Comparison of ENCODE assay signal across 9 mouse cellular contexts in the genomic region with DNA sequence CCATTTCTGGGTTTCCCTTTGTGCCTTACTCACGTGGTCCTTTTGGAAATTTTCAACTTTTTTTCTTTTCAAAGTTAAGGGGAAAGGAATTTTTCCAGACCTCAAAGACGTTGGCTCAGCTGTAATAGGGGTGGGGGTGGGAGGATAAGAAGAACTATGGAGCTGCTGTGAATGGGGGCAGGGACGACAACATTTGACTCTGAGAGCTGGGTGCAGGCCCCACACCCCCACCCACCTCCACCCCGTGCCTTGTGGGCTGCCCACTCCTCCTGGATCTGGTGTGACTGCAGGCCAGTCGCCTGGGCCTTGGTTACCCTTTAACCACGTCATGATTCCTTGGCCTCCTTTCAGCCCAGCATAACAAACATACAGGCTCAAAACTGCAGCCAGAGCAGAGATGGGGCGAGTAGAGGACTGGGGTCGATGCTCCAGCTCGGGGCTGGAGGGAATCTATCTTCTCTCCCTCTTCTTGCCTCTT.
A peak's percentile ranks its signal among the peaks of the same experiment; 100 is the strongest.
DNase-seq lines count a peak whose midpoint lies in the region; ATAC-seq lines count a peak whose summit lies in the region.
"Had no signal": no experiment of that assay in that cellular context is flagged by ENCODE, and none has a peak within 500 bp of the region (broad histone marks: within the 10 kb centered on the region; RNA-seq: fewer than 3 reads in every experiment).

No protein-coding gene starts in this region.

- no peak overlapping the region for H3K9ac ChIP-seq in heart, embryonic 14.5 days (ENCODE audit: low read length)
- peak overlapping the region; percentile 17; the same call in 1 of the 2 replicates for H3K9ac ChIP-seq in kidney, embryonic 15.5 days
- no peak overlapping the region for H3K9ac ChIP-seq in liver, embryonic 15.5 days
- no peak overlapping the region for H3K9ac ChIP-seq in forebrain, embryonic 15.5 days (replicated peaks)

- no peaks in the 10 kb centered on the region for H3K36me3 ChIP-seq in heart, embryonic 14.5 days (ENCODE audit: control insufficient read depth, insufficient read depth, low read length)
- no peaks in the 10 kb centered on the region for H3K36me3 ChIP-seq in kidney, embryonic 15.5 days
- no peaks in the 10 kb centered on the region for H3K36me3 ChIP-seq in liver, embryonic 15.5 days (replicated peaks)
- H3K36me3 ChIP-seq in forebrain, embryonic 15.5 days: no peaks in the 10 kb centered on the region

- H3K9me3 ChIP-seq in heart, embryonic 14.5 days (ENCODE audit: control insufficient read depth, low read length): no peaks in the 10 kb centered on the region
- no peaks in the 10 kb centered on the region for H3K9me3 ChIP-seq in kidney, embryonic 15.5 days (replicated peaks)
- no peaks in the 10 kb centered on the region for H3K9me3 ChIP-seq in liver, embryonic 15.5 days (replicated peaks)
- H3K9me3 ChIP-seq in forebrain, embryonic 15.5 days: no peaks in the 10 kb centered on the region

- WGBS in heart, embryonic 14.5 days: 34% methylated on average over 9 of the region's 9 CpGs
- WGBS in kidney, embryonic 15.5 days: 38% methylated on average over 9 of the region's 9 CpGs
- 36% methylated on average over 9 of the region's 9 CpGs for WGBS in liver, embryonic 15.5 days (ENCODE audit: insufficient replicate concordance)
- WGBS in forebrain, embryonic 15.5 days: 46% methylated on average over 9 of the region's 9 CpGs

- 0 out of 2 replicates have a peak, but pooled peaks cover 3% of the 10 kb centered on the region for H3K27me3 ChIP-seq in heart, embryonic 14.5 days (ENCODE audit: control insufficient read depth, insufficient read depth, low read length)
- H3K27me3 ChIP-seq in kidney, embryonic 15.5 days: no peaks in the 10 kb centered on the region
- H3K27me3 ChIP-seq in liver, embryonic 15.5 days: peaks cover 10% of the 10 kb centered on the region; the same call in 1 of the 2 replicates
- H3K27me3 ChIP-seq in forebrain, embryonic 15.5 days: peaks cover 9% of the 10 kb centered on the region; the same call in 1 of the 2 replicates

- H3K4me1 ChIP-seq in heart, embryonic 14.5 days (ENCODE audit: control insufficient read depth in 2 of 2, insufficient read depth in 2 of 2, low read length in 2 of 2): peaks cover 18 to 19% of the 10 kb centered on the region in 2 experiments
- H3K4me1 ChIP-seq in kidney, embryonic 15.5 days: peaks cover 78% of the 10 kb centered on the region
- peaks cover 3% of the 10 kb centered on the region for H3K4me1 ChIP-seq in liver, embryonic 15.5 days (replicated peaks)
- peaks cover 17% of the 10 kb centered on the region for H3K4me1 ChIP-seq in forebrain, embryonic 15.5 days

- peak overlapping the region; percentile 18; the same call in 1 of the 2 replicates for H3K4me2 ChIP-seq in heart, embryonic 14.5 days (ENCODE audit: low read length)
- H3K4me2 ChIP-seq in kidney, embryonic 15.5 days: peak overlapping the region; percentile 31
- peak overlapping the region; percentile 10; the same call in 1 of the 2 replicates for H3K4me2 ChIP-seq in liver, embryonic 15.5 days
- no peak overlapping the region for H3K4me2 ChIP-seq in forebrain, embryonic 15.5 days (replicated peaks)

- no peak for DNase-seq in heart, adult 8-10 months (ENCODE audit: low spot score)
- DNase-seq in adipocyte (ENCODE audit: low spot score): peak; percentile 40
- no peak for DNase-seq in frontal cortex, postnatal 10 days (ENCODE audit: low spot score in 2 of 2)
- DNase-seq: adrenal gland, postnatal 25 days had no signal

- no peak for ATAC-seq in heart, embryonic 14.5 days (ENCODE audit: insufficient number of reproducible peaks, insufficient read depth, low FRiP score, low read depth)
- ATAC-seq in kidney, embryonic 15.5 days (replicated peaks; ENCODE audit: low FRiP score): peak; percentile 52
- peak; percentile 34 for ATAC-seq in liver, embryonic 15.5 days (ENCODE audit: insufficient read depth)
- no peak for ATAC-seq in forebrain, embryonic 15.5 days (replicated peaks)
- no peak for ATAC-seq in cerebellum, adult (ENCODE audit: insufficient number of reproducible peaks, low FRiP score, low TSS enrichment)

- H3K27ac ChIP-seq in heart, embryonic 14.5 days (replicated peaks in 1 of 2; ENCODE audit: control insufficient read depth in 1 of 2, insufficient read depth in 1 of 2, low read depth in 2 of 2, low read length in 2 of 2): peak overlapping the region; percentile 35 to 78
- H3K27ac ChIP-seq in kidney, embryonic 15.5 days: peak overlapping the region; percentile 85
- no peak overlapping the region for H3K27ac ChIP-seq in liver, embryonic 15.5 days (replicated peaks)
- H3K27ac ChIP-seq in forebrain, embryonic 15.5 days (replicated peaks): no peak overlapping the region

- no peak overlapping the region for H3K4me3 ChIP-seq in heart, embryonic 14.5 days (ENCODE audit: control insufficient read depth in 1 of 2, insufficient read depth in 1 of 2, low read depth in 1 of 2, low read length in 2 of 2)
- H3K4me3 ChIP-seq in kidney, embryonic 15.5 days (replicated peaks): no peak overlapping the region
- H3K4me3 ChIP-seq in liver, embryonic 15.5 days (replicated peaks): no peak overlapping the region
- no peak overlapping the region for H3K4me3 ChIP-seq in forebrain, embryonic 15.5 days

Comparison
In these comparisons a context has a peak if more than half of its experiments do, and no peak if none do; other contexts are left out.
1. ATAC-seq: peak in kidney, embryonic 15.5 days (single experiment) and liver, embryonic 15.5 days (single experiment); none in heart, embryonic 14.5 days (single experiment), forebrain, embryonic 15.5 days (single experiment) and cerebellum, adult (single experiment).
2. H3K27ac ChIP-seq: peak in heart, embryonic 14.5 days (2 of 2) and kidney, embryonic 15.5 days (single experiment); none in liver, embryonic 15.5 days (single experiment) and forebrain, embryonic 15.5 days (single experiment).